Mouse (Mus musculus): ENCODE measurements around the gene Fth1. TPM values are rescaled to one million over a fixed set of nuclear protein-coding genes. Genes with fewer than 3 reads are reported as not detected.

The Fth1 gene
- 2,810 TPM for polyA plus RNA-seq (2017; shearing (Covaris generic))

DNA sequence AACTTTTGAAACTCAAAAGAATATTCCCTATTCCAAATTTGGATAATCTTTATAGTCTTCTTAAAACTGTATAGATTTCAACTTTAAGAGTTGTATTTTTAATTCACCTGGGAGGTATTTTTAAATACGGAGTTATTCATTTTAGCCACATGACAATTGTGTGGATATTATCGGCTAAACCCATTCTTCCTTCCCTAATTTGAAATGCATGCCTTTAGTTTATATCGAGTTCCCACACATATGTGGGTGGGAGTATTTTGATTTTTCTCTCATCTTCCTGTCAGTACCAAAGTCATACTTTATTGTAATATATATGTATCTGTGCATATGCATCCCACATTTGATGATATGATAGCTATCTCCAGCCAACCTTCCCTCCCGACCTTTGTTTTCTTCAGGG is at the start of gene Fth1:
Gene Fth1, plus strand, starts transcription at position 341 of the 400 bp plus-strand sequence.

GRCm38 (mm10) chr19:10001206-10001969 is 21.0 kb downstream of the Fth1 start, which contains the start of the genes Best1 and Rab3il1:
TSS of gene Best1 (minus strand) at chr19:10001633.
TSS of gene Rab3il1 (plus strand) at chr19:10001669.

Other genes starting within 250 kb of the Fth1 start
- not detected for gene Scgb2a2, start 133.0 kb upstream of the Fth1 start, polyA plus RNA-seq (2017; shearing (Covaris generic))
- 29.4 TPM for gene Incenp, start 81.0 kb upstream of the Fth1 start, polyA plus RNA-seq (2017; shearing (Covaris generic))
- 0.32 TPM for gene Best1, start 21.0 kb downstream of the Fth1 start, polyA plus RNA-seq (2017; shearing (Covaris generic))
- not detected for gene Rab3il1, start 21.1 kb downstream of the Fth1 start, polyA plus RNA-seq (2017; shearing (Covaris generic))
- gene Fads3, start 61.0 kb downstream of the Fth1 start, polyA plus RNA-seq (2017; shearing (Covaris generic)) = not detected
- gene Fads2, start 121.1 kb downstream of the Fth1 start, polyA plus RNA-seq (2017; shearing (Covaris generic)) = not detected
- gene Fads1, start 202.3 kb downstream of the Fth1 start, polyA plus RNA-seq (2017; shearing (Covaris generic)) = 8.2 TPM
- 185 TPM for gene Tmem258, start 223.4 kb downstream of the Fth1 start, polyA plus RNA-seq (2017; shearing (Covaris generic))
- gene Fen1, start 223.6 kb downstream of the Fth1 start, polyA plus RNA-seq (2017; shearing (Covaris generic)) = 29.1 TPM